9 mouse cellular contexts compared by ENCODE assay signal in genomic region chrX:103356761-103357236, GRCm38 (mm10). TPM values are rescaled to one million over a fixed set of nuclear protein-coding genes. Genes with fewer than 3 reads are reported as not detected.
DNase-seq lines count a peak whose midpoint lies in the region; ATAC-seq lines count a peak whose summit lies in the region.
"Had no signal": no experiment of that assay in that cellular context is flagged by ENCODE, and none has a peak within 500 bp of the region (broad histone marks: within the 10 kb centered on the region; RNA-seq: fewer than 3 reads in every experiment).

No protein-coding gene starts in this region.

- peak overlapping the region; percentile 71 for H3K9ac ChIP-seq in heart, embryonic 12.5 days
- H3K9ac ChIP-seq in limb, embryonic 11.5 days (ENCODE audit: low read length) = peak overlapping the region; percentile 72

- peak; percentile 53; the same call in 1 of the 2 replicates for ATAC-seq in heart, embryonic 12.5 days (ENCODE audit: insufficient number of reproducible peaks, low FRiP score)
- ATAC-seq in limb, embryonic 11.5 days (ENCODE audit: insufficient number of reproducible peaks, low FRiP score, low TSS enrichment, low read depth) = 0 out of 2 replicates have a peak, but pooled peaks have one; percentile 9

- intact Hi-C loops in heart, postnatal 14 days (cut with DNase I) = no loop called here

- no peak for DNase-seq in heart, postnatal 14 days
- DNase-seq in CD4-positive, CD25-positive, alpha-beta regulatory T cell, adult 2 months (ENCODE audit: low read depth, low spot score) = peak; percentile 6
- peak; percentile 43 for DNase-seq in brain, adult 2 months (ENCODE audit: low read depth, low spot score)
- peak; percentile 6 to 14 for DNase-seq in frontal cortex, postnatal 36 days (ENCODE audit: low spot score in 2 of 2)
- DNase-seq in limb, embryonic 11.5 days (ENCODE audit: low spot score) = no peak
- DNase-seq in right cerebral cortex, postnatal 10 days (ENCODE audit: low spot score in 2 of 2) = peak; percentile 25 to 28
- no peak for DNase-seq in gastrocnemius, adult 18-20 months (ENCODE audit: low spot score)

- peak overlapping the region; percentile 70 for H3K4me2 ChIP-seq in heart, embryonic 12.5 days
- peak overlapping the region; percentile 36 for H3K4me2 ChIP-seq in limb, embryonic 11.5 days (ENCODE audit: low read depth, severe bottlenecking)

- H3K4me3 ChIP-seq in heart, embryonic 12.5 days = peak overlapping the region; percentile 75
- H3K4me3 ChIP-seq in limb, embryonic 11.5 days (ENCODE audit: low read depth, low read length) = peak overlapping the region; percentile 50

- no peaks in the 10 kb centered on the region for H3K9me3 ChIP-seq in heart, embryonic 12.5 days (replicated peaks)
- H3K9me3 ChIP-seq in limb, embryonic 11.5 days (ENCODE audit: control insufficient read depth, low read length) = no peaks in the 10 kb centered on the region

- no peaks in the 10 kb centered on the region for H3K36me3 ChIP-seq in heart, embryonic 12.5 days
- no peaks in the 10 kb centered on the region for H3K36me3 ChIP-seq in limb, embryonic 11.5 days (ENCODE audit: control insufficient read depth, insufficient read depth, low read length)

- no peaks in the 10 kb centered on the region for H3K4me1 ChIP-seq in heart, embryonic 12.5 days (replicated peaks)
- no peaks in the 10 kb centered on the region for H3K4me1 ChIP-seq in limb, embryonic 11.5 days (ENCODE audit: control insufficient read depth, insufficient read depth, low read length)

- H3K27ac ChIP-seq in heart, embryonic 12.5 days (ENCODE audit: poor library complexity, severe bottlenecking) = no peak overlapping the region
- H3K27ac ChIP-seq in limb, embryonic 11.5 days (replicated peaks; ENCODE audit: low read depth, low read length) = no peak overlapping the region

- 10% methylated on average over 24 of the region's 24 CpGs for WGBS in heart, embryonic 12.5 days
- 20% methylated on average over 24 of the region's 24 CpGs for WGBS in limb, embryonic 11.5 days

- H3K27me3 ChIP-seq in heart, embryonic 12.5 days (replicated peaks) = peaks cover 28% of the 10 kb centered on the region
- peaks cover 19% of the 10 kb centered on the region for H3K27me3 ChIP-seq in limb, embryonic 11.5 days (ENCODE audit: control insufficient read depth, insufficient read depth, low read length)

RNA-seq across cellular contexts. Expression of gene Chic1, which starts 0.5 kb away (rescaled TPM):
- polyA plus RNA-seq in heart, embryonic 12.5 days (2016; fragmentation: Nextera tagmentation; extraction: Ambion mirVana) = 3.7 and 3.9 TPM in 2 replicates
- 1 to 10 TPM; 1.1 TPM for total RNA-seq in heart, postnatal 14 days (2021)
- polyA plus RNA-seq in limb, embryonic 11.5 days (2014; fragmentation: Nextera tagmentation; extraction: Ambion mirVana) = 3.5 and 3.6 TPM in 2 replicates
- total RNA-seq in gastrocnemius, adult 18-20 months (2021) = under 1 TPM; 0.14 to 0.24 TPM

RNA-seq across cellular contexts. Expression of gene Cdx4, which starts 35.6 kb away (rescaled TPM):
- not detected in 2 replicates for polyA plus RNA-seq in heart, embryonic 12.5 days (2016; fragmentation: Nextera tagmentation; extraction: Ambion mirVana)
- not detected for total RNA-seq in heart, postnatal 14 days (2021)
- polyA plus RNA-seq in limb, embryonic 11.5 days (2014; fragmentation: Nextera tagmentation; extraction: Ambion mirVana) = 0.10 TPM in 1 of 2 replicates, not detected in the other
- total RNA-seq in gastrocnemius, adult 18-20 months (2021) = not detected
- polyA plus RNA-seq: large intestine, adult 2 months had no signal

RNA-seq across cellular contexts. Expression of gene Tsx, which starts 57.5 kb away (rescaled TPM):
- 0.24 TPM in 1 of 2 replicates, not detected in the other for polyA plus RNA-seq in heart, embryonic 12.5 days (2016; fragmentation: Nextera tagmentation; extraction: Ambion mirVana)
- total RNA-seq in heart, postnatal 14 days (2021) = not detected
- polyA plus RNA-seq in limb, embryonic 11.5 days (2014; fragmentation: Nextera tagmentation; extraction: Ambion mirVana) = 0.44 TPM in 1 of 2 replicates, not detected in the other
- total RNA-seq in gastrocnemius, adult 18-20 months (2021) = not detected

Comparison
In these comparisons a context has a peak if more than half of its experiments do, and no peak if none do; other contexts are left out.
1. DNase-seq: peak in CD4-positive, CD25-positive, alpha-beta regulatory T cell, adult 2 months (single experiment), brain, adult 2 months (single experiment), frontal cortex, postnatal 36 days (2 of 2) and right cerebral cortex, postnatal 10 days (2 of 2); none in heart, postnatal 14 days (0 of 2), limb, embryonic 11.5 days (single experiment) and gastrocnemius, adult 18-20 months (single experiment).